Mouse (Mus musculus) cerebellum, postnatal 25 days (tissue): Measurements from ENCODE around the gene Xpnpep3.

ENCODE experiments used
- DNase-seq, 2 experiments: peaks; one replicate each; pipeline ENCODE4 v3.0.0; 2021; ENCODE audit warnings: mixed read lengths in 2 of 2

The Xpnpep3 gene

DNA sequence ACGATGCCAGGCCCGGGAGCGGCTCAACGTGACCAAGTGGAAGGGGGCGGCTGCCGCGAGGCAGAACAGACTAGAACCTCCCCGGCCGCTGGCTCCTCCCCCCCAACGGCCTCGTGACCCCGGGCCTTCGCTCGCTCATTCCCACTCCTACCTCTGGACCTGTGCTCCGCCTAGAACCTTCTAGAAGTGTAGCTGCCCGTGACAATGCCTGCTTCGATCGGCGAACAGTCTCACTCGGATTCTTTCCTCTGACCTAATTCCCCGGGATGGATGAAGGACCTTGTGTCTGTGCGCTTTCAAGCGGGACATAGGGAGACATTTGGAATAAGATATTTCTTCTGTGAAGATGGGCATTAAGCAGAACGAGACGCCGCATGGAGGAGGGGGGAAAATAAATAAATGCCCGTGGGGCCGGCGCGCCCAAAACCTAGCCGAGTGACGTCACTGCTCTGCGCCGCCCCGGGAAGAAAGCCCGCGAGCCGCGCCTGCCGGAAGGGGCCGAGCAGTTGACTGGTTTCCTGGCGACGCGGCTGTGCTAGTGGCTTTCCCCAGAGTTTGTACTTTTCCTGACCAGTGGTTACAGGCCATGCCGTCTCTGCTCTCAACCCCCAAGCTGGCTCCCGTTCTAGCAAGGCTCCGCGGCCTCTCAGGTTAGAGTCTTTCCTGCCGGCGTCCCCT, at the start of gene Xpnpep3, which contains the start of gene St13:
Gene Xpnpep3 (plus strand): TSS at position 501 of the 678 bp plus-strand sequence.
Gene St13 (minus strand): TSS at position 440 of the 678 bp plus-strand sequence.
- DNase-seq: peak; percentile 99

DNA sequence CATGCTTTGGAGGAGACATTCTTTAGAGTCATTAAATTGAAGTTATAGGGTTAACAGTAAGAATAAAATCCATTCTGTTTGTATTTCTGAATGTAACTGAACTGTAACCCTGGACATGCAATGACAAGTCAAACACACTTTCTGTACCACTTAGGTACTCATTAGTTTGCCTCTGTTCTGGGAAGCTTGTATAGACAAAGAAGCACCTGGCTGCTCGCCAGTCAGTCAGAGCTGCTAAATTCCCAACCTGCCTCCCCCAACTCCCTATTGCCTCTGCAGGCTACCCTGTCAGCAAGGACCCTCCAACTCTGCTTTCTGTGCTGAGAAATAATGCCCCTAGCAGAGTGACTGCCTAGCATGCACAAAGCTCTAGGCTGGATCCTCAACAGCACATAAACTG, 49.5 kb upstream of the Xpnpep3 start:
- peak in 1 of 2 experiments; percentile 22 for DNase-seq

- peak in 1 of 2 experiments; percentile 17 for DNase-seq
Observed at GRCm38 (mm10) chr15:81352638-81353037, 47.3 kb upstream of the Xpnpep3 start.

- peak in 1 of 2 experiments; percentile 50 for DNase-seq
Observed at GRCm38 (mm10) chr15:81355146-81355761, 44.7 kb upstream of the Xpnpep3 start.

GRCm38 (mm10) chr15:81356946-81357345, 43.0 kb upstream of the Xpnpep3 start:
- DNase-seq: no peak

GRCm38 (mm10) chr15:81358943-81359342, 41.0 kb upstream of the Xpnpep3 start:
- no peak for DNase-seq

DNA sequence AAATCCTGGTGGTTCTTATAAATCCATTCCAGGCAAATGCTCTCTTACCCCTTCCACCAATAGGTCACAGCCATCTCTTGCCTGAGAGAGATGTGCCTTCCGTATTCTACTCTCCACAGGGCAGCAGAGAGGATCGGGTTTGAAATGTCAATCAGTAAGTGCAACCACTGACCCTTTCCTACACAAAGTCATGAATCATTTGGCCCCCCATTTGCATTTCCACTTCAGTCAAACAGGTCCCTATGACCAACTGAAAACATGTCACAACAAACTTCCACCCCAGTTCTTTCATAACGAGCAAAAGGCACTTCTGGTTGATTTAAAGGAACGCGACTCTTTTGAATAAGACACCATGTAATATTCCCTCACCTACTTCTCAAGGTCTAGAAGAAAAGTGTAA, 40.5 kb upstream of the Xpnpep3 start:
- DNase-seq: no peak

GRCm38 (mm10) chr15:81360345-81361021, 39.5 kb upstream of the Xpnpep3 start, which contains the start of gene Slc25a17:
Gene Slc25a17 (minus strand): TSS chr15:81360812.
- peak; percentile 90 to 94 for DNase-seq

GRCm38 (mm10) chr15:81361022-81361404, 38.9 kb upstream of the Xpnpep3 start:
- DNase-seq: no peak

DNA sequence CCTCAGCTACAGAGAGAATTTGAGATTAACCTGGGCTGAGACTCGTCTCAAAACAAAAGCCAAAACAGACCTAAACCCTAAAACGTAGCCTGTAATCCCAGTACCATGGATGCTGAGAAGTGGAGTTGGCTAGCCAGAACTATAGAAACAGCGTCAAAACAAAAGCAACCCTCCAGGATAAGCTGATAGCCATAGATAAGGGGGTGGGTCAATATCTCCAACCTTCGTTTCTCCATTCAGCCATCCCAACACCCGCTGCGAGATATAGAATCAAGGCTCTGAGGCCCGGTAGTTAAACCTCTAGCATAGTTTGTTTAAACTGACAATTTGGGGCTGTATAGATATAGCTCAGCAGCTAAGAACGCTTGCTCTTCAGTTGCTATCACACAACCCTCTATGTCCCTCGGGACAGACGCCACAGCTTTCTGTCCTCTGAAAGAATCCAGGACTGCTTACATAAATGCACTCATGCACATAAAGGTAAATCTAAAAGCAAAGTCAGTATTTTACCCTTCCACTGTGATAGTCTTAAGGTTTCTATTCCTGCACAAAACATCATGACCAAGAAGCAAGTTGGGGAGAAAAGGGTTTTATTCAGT, 38.4 kb upstream of the Xpnpep3 start:
- no peak for DNase-seq

DNA sequence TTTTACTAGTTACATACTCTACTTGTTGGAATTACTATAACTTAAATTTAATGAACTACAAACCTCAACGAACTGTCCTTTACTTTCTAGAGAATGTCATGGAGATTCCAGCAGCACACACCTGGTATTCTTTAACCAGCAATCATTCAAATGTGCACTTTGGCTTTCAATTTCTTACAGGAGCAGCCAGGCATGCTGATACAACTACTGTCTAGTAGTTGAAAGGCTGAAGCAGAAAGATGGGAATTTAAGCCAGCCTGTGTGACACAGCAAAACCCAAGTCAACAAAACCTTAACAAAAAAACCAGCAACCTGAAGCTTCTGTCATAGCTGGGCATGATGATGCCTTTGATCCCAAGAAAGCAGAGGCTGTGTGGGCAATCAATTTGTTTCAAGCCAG, 37.4 kb upstream of the Xpnpep3 start:
- DNase-seq: no peak

- no peak for DNase-seq
Observed at GRCm38 (mm10) chr15:81364271-81364670, 35.7 kb upstream of the Xpnpep3 start.

GRCm38 (mm10) chr15:81365246-81365645, 34.7 kb upstream of the Xpnpep3 start:
- no peak for DNase-seq

- DNase-seq: peak in 1 of 2 experiments; percentile 26
Observed at GRCm38 (mm10) chr15:81366241-81366640, 33.7 kb upstream of the Xpnpep3 start.

DNA sequence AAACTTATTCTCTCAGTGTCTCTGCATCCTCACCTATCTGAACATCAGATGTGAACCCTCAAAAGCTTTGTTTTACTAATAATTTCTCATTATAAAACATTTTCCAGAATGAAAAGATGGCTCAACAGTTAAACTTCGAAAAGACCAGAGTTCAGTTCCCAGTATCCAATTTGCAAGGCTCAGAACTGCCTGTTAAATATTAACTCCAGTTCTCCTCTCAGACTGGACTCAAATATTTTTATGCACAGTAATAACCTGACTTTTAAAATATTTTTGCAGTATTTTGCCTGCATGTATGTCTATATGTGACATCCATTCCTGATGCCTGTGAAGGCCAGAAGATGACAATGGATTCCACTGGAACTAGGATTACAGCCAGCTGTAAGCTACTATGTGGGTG, 31.3 kb upstream of the Xpnpep3 start:
- DNase-seq: no peak

- DNase-seq: no peak
Observed at GRCm38 (mm10) chr15:81370356-81370755, 29.6 kb upstream of the Xpnpep3 start.

GRCm38 (mm10) chr15:81374621-81375020, 25.3 kb upstream of the Xpnpep3 start:
- DNase-seq: no peak

GRCm38 (mm10) chr15:81378845-81379244, 21.1 kb upstream of the Xpnpep3 start:
- DNase-seq: no peak

DNA sequence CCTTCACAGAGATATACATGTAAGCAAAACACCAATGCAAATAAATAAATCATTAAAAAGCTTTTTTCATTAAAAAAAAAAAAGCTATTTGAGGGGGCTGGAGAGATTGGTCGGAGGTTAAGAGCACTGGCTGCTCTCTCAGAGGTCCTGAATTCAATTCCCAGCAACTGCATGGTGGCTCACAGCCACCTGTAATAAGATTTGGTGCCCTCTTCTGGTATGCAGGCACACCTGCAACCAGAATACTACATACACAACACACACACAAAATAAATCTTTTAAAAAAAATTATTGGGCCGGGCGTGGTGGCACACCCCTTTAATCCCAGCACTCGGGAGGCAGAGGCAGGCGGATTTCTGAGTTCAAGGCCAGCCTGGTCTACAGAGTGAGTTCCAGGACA, 13.6 kb upstream of the Xpnpep3 start:
- DNase-seq: no peak

DNA sequence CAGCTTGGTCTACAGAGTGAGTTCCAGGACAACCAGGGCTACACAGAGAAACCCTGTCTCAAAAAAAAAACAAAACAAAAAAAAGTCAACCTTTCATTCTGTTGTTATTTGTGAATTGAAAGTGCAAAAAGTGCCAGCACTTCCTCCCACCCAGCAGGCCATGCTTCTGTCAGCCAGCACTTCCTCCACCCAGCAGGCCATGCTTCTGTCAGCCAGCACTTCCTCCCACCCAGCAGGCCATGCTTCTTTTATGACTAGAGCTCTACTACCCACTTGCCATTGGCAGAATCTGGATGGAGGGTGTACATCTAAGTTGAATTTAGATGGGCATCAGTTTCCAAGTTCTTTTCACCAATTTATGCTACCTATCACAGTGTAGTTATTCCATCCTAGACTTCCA, 6.9 kb upstream of the Xpnpep3 start:
- DNase-seq: peak; percentile 52 to 62

- DNase-seq: no peak
Observed at GRCm38 (mm10) chr15:81394211-81394915, 5.6 kb upstream of the Xpnpep3 start.

DNA sequence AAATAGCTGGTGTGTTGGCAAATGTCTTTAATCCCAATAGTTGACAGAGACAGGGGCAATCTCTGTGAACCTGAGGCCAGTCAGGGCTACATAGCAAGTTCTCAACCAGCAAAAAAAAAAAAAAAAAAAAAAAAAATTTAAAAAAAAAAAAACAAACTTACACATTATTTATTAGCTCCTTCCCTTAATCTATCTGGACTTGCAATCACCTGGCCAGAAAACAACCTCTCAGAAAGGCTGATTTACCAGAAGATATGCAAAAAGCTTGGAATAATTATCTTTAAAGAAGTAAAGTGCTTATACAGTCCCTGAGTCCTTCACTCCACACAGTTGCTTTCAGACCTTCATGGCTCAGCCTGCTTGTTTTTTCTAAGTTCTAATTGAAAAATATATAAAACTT, 1.7 kb upstream of the Xpnpep3 start:
- no peak for DNase-seq

- DNase-seq: no peak
Observed at GRCm38 (mm10) chr15:81399297-81399637, 671 bp upstream of the Xpnpep3 start.
